Mouse (Mus musculus): ENCODE measurements around the gene Srgn.

DNA sequence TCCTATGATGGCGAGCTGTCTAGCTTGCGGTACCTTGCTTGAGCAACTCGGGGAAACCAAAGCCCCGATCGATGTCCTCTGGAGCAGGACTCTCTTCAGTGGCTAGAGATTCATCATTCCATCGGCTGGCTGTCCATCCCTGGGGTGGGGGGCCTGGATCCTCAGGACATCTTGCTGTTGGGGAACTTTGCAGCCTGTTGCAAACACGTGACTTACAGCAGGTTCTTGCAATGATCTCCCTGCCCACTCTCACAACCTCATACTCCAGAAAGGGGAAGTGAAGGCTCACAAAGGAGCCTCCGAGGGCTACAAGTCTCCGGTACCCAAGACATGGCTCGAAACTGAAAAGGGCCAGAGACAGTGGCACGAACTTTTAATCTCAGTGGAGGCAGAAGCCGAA, 14.2 kb upstream of the Srgn start:
- TF ChIP-seq CTCF (IDR thresholded peaks at IDR 0.05; ENCODE audit: low read depth, low read length): no peak
- no peak for TF ChIP-seq GATA1 (IDR thresholded peaks at IDR 0.05; ENCODE audit: borderline replicate concordance, low read length)
- TF ChIP-seq POLR2AphosphoS5 (IDR thresholded peaks at IDR 0.05; ENCODE audit: insufficient replicate concordance, low read depth, low read length): no peak
- no peak for TF ChIP-seq GATA2 (IDR thresholded peaks at IDR 0.05; ENCODE audit: borderline replicate concordance, low read depth, low read length)

Data from G1E (cell line).